Mouse (Mus musculus) stomach, embryonic 14.5 days (tissue): Measurements from ENCODE around the gene Baz2a. TPM values are rescaled to one million over a fixed set of nuclear protein-coding genes. Genes with fewer than 3 reads are reported as not detected.

ENCODE experiments used
- microRNA counts: library from miRNA; unstranded; fragments of <30 nt; microRNA quantifications from one replicate; lab custom pipeline; 2016
- microRNA-seq: library from miRNA; unstranded; fragments of <30 nt; microRNA quantifications from one replicate; pipeline ENCODE4, GENCODE M21; 2016
- polyA plus RNA-seq: library from polyadenylated mRNA; unstranded; fragments of >200 nt; fragmentation: Nextera tagmentation; extraction: Ambion mirVana; gene quantifications from 2 replicates; pipeline ENCODE4 v1.2.1, GENCODE M21; 2014

The Baz2a gene
- polyA plus RNA-seq, 1 experiment from 2014 or later = 28.2 TPM

MicroRNA genes within 50 kb of the gene (microRNA counts, 519-probe panel; counts per million panel counts)
- not detected for microRNA mmu-miR-677 (lab: Ali Mortazavi, UCI)

Small RNAs within 50 kb of the gene (microRNA-seq; reads per million reads assigned to microRNA genes)
- 14.8 reads per million, percentile 25 among the genes with 10 or more reads in this experiment for gene Mir677

Other genes with a start within 250 kb of the Baz2a start
- not detected in 2 replicates for gene Rdh19, start 241.6 kb upstream of the Baz2a start, polyA plus RNA-seq
- gene Rdh16f2, start 225.1 kb upstream of the Baz2a start, polyA plus RNA-seq = not detected in 2 replicates
- not detected in 2 replicates for gene Rdh7, start 202.8 kb upstream of the Baz2a start, polyA plus RNA-seq
- not detected in 2 replicates for gene Sdr9c7, start 193.1 kb upstream of the Baz2a start, polyA plus RNA-seq
- not detected in 2 replicates for gene Hsd17b6, start 84.0 kb upstream of the Baz2a start, polyA plus RNA-seq
- 82.3 and 82.5 TPM in 2 replicates for gene Prim1, start 76.4 kb upstream of the Baz2a start, polyA plus RNA-seq
- 899 and 913 TPM in 2 replicates for gene Naca, start 56.0 kb upstream of the Baz2a start, polyA plus RNA-seq
- 474 and 487 TPM in 2 replicates for gene Ptges3, start 32.6 kb upstream of the Baz2a start, polyA plus RNA-seq
- 2,052 and 2,172 TPM in 2 replicates for gene Atp5b, start 8.3 kb upstream of the Baz2a start, polyA plus RNA-seq
- 29.5 and 35.6 TPM in 2 replicates for gene Rbms2, start 88.7 kb downstream of the Baz2a start, polyA plus RNA-seq
- gene Gls2, start 102.9 kb downstream of the Baz2a start, polyA plus RNA-seq = 0.78 and 0.84 TPM in 2 replicates
- 33.5 and 33.7 TPM in 2 replicates for gene Spryd4, start 120.2 kb downstream of the Baz2a start, polyA plus RNA-seq
- gene Mip, start 134.3 kb downstream of the Baz2a start, polyA plus RNA-seq = 0.11 TPM in 1 of 2 replicates, not detected in the other
- 47.2 and 48.0 TPM in 2 replicates for gene Timeless, start 140.5 kb downstream of the Baz2a start, polyA plus RNA-seq
- 0.27 TPM in 1 of 2 replicates, not detected in the other for gene Apon, start 162.5 kb downstream of the Baz2a start, polyA plus RNA-seq
- gene Apof, start 177.1 kb downstream of the Baz2a start, polyA plus RNA-seq = not detected in 2 replicates
- gene Stat2, start 179.0 kb downstream of the Baz2a start, polyA plus RNA-seq = 12.2 and 13.0 TPM in 2 replicates
- gene Il23a, start 207.2 kb downstream of the Baz2a start, polyA plus RNA-seq = 0.36 and 0.43 TPM in 2 replicates
- gene Pan2, start 211.8 kb downstream of the Baz2a start, polyA plus RNA-seq = 32.9 and 34.8 TPM in 2 replicates
- 328 and 342 TPM in 2 replicates for gene Cnpy2, start 230.9 kb downstream of the Baz2a start, polyA plus RNA-seq
- gene Cs, start 246.2 kb downstream of the Baz2a start, polyA plus RNA-seq = 211 and 214 TPM in 2 replicates